Mouse (Mus musculus) T-helper 17 cell (primary cell): Measurements from ENCODE around the gene Cd70.

Source experiments
- in situ Hi-C, 2 experiments: fragments of 300-600 bp; cut with MboI, MseI; formaldehyde crosslinking; loops; 1 replicate in 1 of 2; 2 replicates in 1 of 2; pipeline ENCODE4 v1.15.1; 2025; ENCODE audit warnings: high pct_unique_total_duplicates in 2 of 2

The Cd70 gene

DNA sequence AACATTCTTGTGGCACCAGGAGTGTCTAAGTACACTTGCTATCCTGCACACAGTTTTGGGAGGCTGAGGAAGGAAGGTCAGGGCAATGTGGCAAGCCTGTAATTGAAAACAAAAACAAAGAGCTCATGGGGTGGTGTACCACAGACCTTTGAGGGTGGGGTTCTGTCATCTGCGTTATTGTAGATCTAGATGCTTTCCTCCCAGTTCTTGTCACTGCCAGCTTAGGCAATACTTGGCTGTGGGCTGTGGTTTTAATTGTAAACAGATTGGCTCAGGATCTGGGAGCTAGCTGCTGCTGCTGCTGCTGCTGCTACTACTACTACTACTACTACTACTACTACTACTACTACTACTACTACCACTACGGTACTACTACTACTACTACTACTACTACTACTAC, 47.3 kb downstream of the Cd70 start:
- in situ Hi-C loops, result loop anchor here in 1 of 2 experiments (5.0 kb wide), 1 partner anchor 215 kb away; no protein-coding TSS in a partner anchor

- in situ Hi-C loops, result loop anchor here in 1 of 2 experiments (5.0 kb wide), 2 partner anchors 68 to 218 kb away; no protein-coding TSS in a partner anchor
These were observed 49.8 kb downstream of the Cd70 start for GRCm38 (mm10) chr17:57099629-57100325.

DNA sequence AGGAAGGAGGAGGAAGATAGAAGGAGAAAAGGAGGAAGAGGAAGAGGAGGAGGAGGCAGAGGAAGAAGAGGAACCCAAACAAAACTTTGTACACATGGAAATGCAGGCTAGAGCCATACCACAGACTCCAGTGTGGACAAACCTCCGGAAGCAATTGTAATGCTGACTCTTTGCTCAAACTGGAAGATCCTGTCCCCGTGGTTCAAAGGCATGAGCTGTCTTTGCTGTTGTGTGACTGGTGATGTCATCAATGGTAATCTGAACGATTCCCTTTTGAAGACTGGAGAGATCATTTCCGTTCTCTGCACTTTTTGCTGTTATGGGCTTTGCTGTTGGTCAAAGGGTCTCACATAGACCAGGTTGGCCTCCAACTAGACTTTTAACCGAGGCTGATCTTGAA, 51.3 kb downstream of the Cd70 start:
- in situ Hi-C loops, result loop anchor here in 1 of 2 experiments (5.0 kb wide), 1 partner anchor 69 kb away; no protein-coding TSS in a partner anchor

DNA sequence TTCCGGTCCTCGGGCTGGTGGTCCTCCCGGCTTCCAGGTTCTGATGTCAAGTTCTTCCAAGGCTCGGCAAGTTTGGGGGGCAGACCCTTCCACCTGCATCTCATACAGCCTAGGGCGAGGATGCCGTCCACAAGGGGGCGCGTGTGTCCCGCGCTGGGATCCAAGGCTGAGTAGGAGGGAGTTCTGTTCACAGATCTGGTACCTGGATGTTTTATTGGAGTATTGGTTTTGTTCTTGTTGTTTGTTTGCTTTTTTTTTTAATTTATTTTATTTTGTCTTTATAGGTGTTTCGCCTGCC, 53.0 kb downstream of the Cd70 start:
- in situ Hi-C loops, result loop anchor here in 1 of 2 experiments (5.0 kb wide), 1 partner anchor 71 kb away; no protein-coding TSS in a partner anchor
